Mouse (Mus musculus) olfactory bulb, adult 2 months (tissue): Measurements from ENCODE around the gene Zfp444. TPM values are rescaled to one million over a fixed set of nuclear protein-coding genes. Genes with fewer than 3 reads are reported as not detected.
"Not testable (repeated sequence)": the region's sequence is repeated elsewhere in the genome, so short reads cannot be mapped to it uniquely, and the experiment has no call there.

Source experiments
- H3K27ac ChIP-seq: fragments of 200-500 bp; 2 replicates; pipeline ENCODE4 v1.5.1; 2012; ENCODE audit warnings: low read depth, low read length; ENCODE audit not compliant: insufficient read depth
- H3K4me1 ChIP-seq: fragments of 200-500 bp; 2 replicates; pipeline ENCODE4 v1.6.1; 2012; ENCODE audit warnings: low read length; ENCODE audit not compliant: control insufficient read depth, insufficient read depth
- H3K4me3 ChIP-seq: fragments of 200-500 bp; 2 replicates; pipeline ENCODE4 v1.5.1; 2012; ENCODE audit warnings: mild to moderate bottlenecking, low read depth, low read length, moderate library complexity; ENCODE audit not compliant: insufficient read depth
- CTCF ChIP-seq: fragments of 200-500 bp; IDR thresholded peaks from 2 replicates; pipeline ENCODE4 v1.5.1; 2012; ENCODE audit warnings: low read depth, mild to moderate bottlenecking, low read length, moderate library complexity; ENCODE audit not compliant: insufficient read depth
- POLR2A ChIP-seq: fragments of 200-500 bp; IDR thresholded peaks from 2 replicates; pipeline ENCODE4 v1.6.1; 2012; ENCODE audit warnings: mild to moderate bottlenecking, low read depth, low read length, moderate library complexity; ENCODE audit not compliant: insufficient read depth
- WGBS: fragments of 180-500 bp; shearing (Covaris S2); methylation state at CpG from one replicate; pipeline ENCODE4 v1.1.7; 2018; 5-methylcytosine and 5-hydroxymethylcytosine counted together
- polyA plus RNA-seq: library from polyadenylated mRNA; stranded (reverse); fragments of >200 nt; gene quantifications from 2 replicates; pipeline ENCODE4 v1.2.4, GENCODE M21; 2012; ENCODE audit warnings: low replicate concordance; ENCODE audit not compliant: missing spikeins, insufficient read depth, insufficient read length

Gene Zfp444
- polyA plus RNA-seq, 1 experiment: not detected

GRCm38 (mm10) chr7:6239787-6240186 lies 67.8 kb downstream of the Zfp444 start:
- WGBS: 52% methylated on average over 11 of the region's 11 CpGs
- no peak overlapping the region for H3K27ac ChIP-seq
- TF ChIP-seq POLR2A (no peak), CTCF (no peak)

DNA sequence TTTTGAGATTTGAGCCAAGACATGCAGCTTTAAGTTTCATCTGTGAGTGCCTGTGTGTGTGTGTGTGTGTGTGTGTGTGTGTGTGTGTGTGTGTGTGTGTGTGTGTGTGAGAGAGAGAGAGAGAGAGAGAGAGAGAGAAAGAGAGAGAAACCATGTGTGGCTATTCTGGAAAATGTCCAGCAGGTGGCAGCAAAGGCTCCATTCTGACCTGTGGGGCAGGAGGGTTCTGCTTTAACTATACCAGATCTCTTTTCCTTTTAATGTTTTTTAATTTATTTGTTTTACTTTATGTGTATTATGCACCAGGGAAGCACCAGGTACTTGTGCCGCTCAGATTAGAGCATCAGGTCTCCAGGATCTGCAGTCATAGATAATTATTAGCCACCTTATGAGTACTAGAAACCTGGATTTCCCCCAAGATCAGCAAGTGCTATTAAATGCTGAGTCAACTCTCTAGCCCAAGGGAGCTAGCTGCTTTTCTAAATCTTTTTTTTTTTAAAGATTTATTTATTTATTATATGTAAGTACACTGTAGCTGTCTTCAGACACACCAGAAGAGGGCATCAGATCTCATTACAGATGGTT lies 68.9 kb downstream of the Zfp444 start:
- H3K4me3 ChIP-seq, H3K4me1 ChIP-seq, H3K27ac ChIP-seq: not testable (repeated sequence)
- 13% methylated on average over 1 of the region's 1 CpGs for WGBS

More at GRCm38 (mm10) chr7:6239787-6240186, 67.8 kb downstream of the Zfp444 start:
- H3K4me1 ChIP-seq: no peaks in the 10 kb centered on the region
- no peak overlapping the region for H3K4me3 ChIP-seq

Other genes with a start within 250 kb of the Zfp444 start
- gene Vmn1r65, start 161.2 kb upstream of the Zfp444 start, polyA plus RNA-seq: not detected in 2 replicates
- gene Nlrp4c, start 127.1 kb upstream of the Zfp444 start, polyA plus RNA-seq: not detected in 2 replicates
- not detected in 2 replicates for gene Zfp787, start 16.2 kb upstream of the Zfp444 start, polyA plus RNA-seq
- not detected in 2 replicates for gene Galp, start 24.9 kb downstream of the Zfp444 start, polyA plus RNA-seq
- gene Zscan5b, start 50.1 kb downstream of the Zfp444 start, polyA plus RNA-seq: not detected in 2 replicates
- gene Epp13, start 80.5 kb downstream of the Zfp444 start, polyA plus RNA-seq: not detected in 2 replicates
- not detected in 2 replicates for gene Zfp667, start 114.4 kb downstream of the Zfp444 start, polyA plus RNA-seq
- not detected in 2 replicates for gene Zfp583, start 159.1 kb downstream of the Zfp444 start, polyA plus RNA-seq
- not detected in 2 replicates for gene Gm3854, start 171.5 kb downstream of the Zfp444 start, polyA plus RNA-seq
- gene Zfp78, start 191.1 kb downstream of the Zfp444 start, polyA plus RNA-seq: not detected in 2 replicates
- gene Zfp28, start 211.1 kb downstream of the Zfp444 start, polyA plus RNA-seq: not detected in 2 replicates
- not detected in 2 replicates for gene Smim17, start 226.5 kb downstream of the Zfp444 start, polyA plus RNA-seq
- not detected in 2 replicates for gene Gm20715, start 238.1 kb downstream of the Zfp444 start, polyA plus RNA-seq